Mouse (Mus musculus) olfactory bulb, adult 2 months (tissue): Measurements from ENCODE around the gene Pigl. TPM values are rescaled to one million over a fixed set of nuclear protein-coding genes. Genes with fewer than 3 reads are reported as not detected.
A peak's percentile ranks its signal among the peaks of the same experiment; 100 is the strongest.

Experiments used
- H3K27ac ChIP-seq: fragments of 200-500 bp; 2 replicates; pipeline ENCODE4 v1.5.1; 2012; ENCODE audit warnings: low read depth, low read length; ENCODE audit not compliant: insufficient read depth
- H3K4me1 ChIP-seq: fragments of 200-500 bp; 2 replicates; pipeline ENCODE4 v1.6.1; 2012; ENCODE audit warnings: low read length; ENCODE audit not compliant: control insufficient read depth, insufficient read depth
- H3K4me3 ChIP-seq: fragments of 200-500 bp; 2 replicates; pipeline ENCODE4 v1.5.1; 2012; ENCODE audit warnings: mild to moderate bottlenecking, low read depth, low read length, moderate library complexity; ENCODE audit not compliant: insufficient read depth
- CTCF ChIP-seq: fragments of 200-500 bp; IDR thresholded peaks from 2 replicates; pipeline ENCODE4 v1.5.1; 2012; ENCODE audit warnings: low read depth, mild to moderate bottlenecking, low read length, moderate library complexity; ENCODE audit not compliant: insufficient read depth
- POLR2A ChIP-seq: fragments of 200-500 bp; IDR thresholded peaks from 2 replicates; pipeline ENCODE4 v1.6.1; 2012; ENCODE audit warnings: mild to moderate bottlenecking, low read depth, low read length, moderate library complexity; ENCODE audit not compliant: insufficient read depth
- WGBS: fragments of 180-500 bp; shearing (Covaris S2); methylation state at CpG from one replicate; pipeline ENCODE4 v1.1.7; 2018; 5-methylcytosine and 5-hydroxymethylcytosine counted together
- polyA plus RNA-seq: library from polyadenylated mRNA; stranded (reverse); fragments of >200 nt; gene quantifications from 2 replicates; pipeline ENCODE4 v1.2.4, GENCODE M21; 2012; ENCODE audit warnings: low replicate concordance; ENCODE audit not compliant: missing spikeins, insufficient read depth, insufficient read length

The Pigl gene
- polyA plus RNA-seq, 1 experiment: not detected

GRCm38 (mm10) chr11:62538321-62539088 lies 80.2 kb downstream of the Pigl start:
- whole genome bisulfite sequencing: under 1% methylated on average over 70 of the region's 73 CpGs
- Histone ChIP-seq H3K27ac (0 out of 2 replicates have a peak overlapping the region, but pooled peaks have one; percentile 17), H3K4me1 (peaks cover 7% of the 10 kb centered on the region), H3K4me3 (peak overlapping the region; percentile 74)
- TF ChIP-seq CTCF (no peak), POLR2A (no peak)

- Histone ChIP-seq H3K4me3 (peak within 1 kb of the TSS; percentile 74), H3K27ac (peak within 1 kb of the TSS; percentile 70), H3K4me1 (peaks cover 7% of the 10 kb centered on the region)
- WGBS: 5% methylated on average over 57 of the region's 57 CpGs
- no peak for TF ChIP-seq CTCF
- TF ChIP-seq POLR2A: peak; percentile 72
Observed at GRCm38 (mm10) chr11:62539089-62539890, 81.0 kb downstream of the Pigl start, which contains the start of gene Cenpv. TSS of gene Cenpv (minus strand) at chr11:62539261.

- peaks cover 7% of the 10 kb centered on the region for H3K4me1 ChIP-seq
- WGBS: 89% methylated on average over 7 of the region's 7 CpGs
- no peak overlapping the region for H3K4me3 ChIP-seq
- no peak for TF ChIP-seq POLR2A
- no peak for TF ChIP-seq CTCF
- H3K27ac ChIP-seq: no peak overlapping the region
Observed at GRCm38 (mm10) chr11:62540167-62540566, 81.9 kb downstream of the Pigl start.

- no peak for TF ChIP-seq POLR2A
- TF ChIP-seq CTCF: no peak
- 48% methylated on average over 2 of the region's 2 CpGs for WGBS
- H3K27ac ChIP-seq: no peak overlapping the region
- no peak overlapping the region for H3K4me3 ChIP-seq
- H3K4me1 ChIP-seq: peaks cover 7% of the 10 kb centered on the region
Observed at GRCm38 (mm10) chr11:62540969-62541368, 82.7 kb downstream of the Pigl start.

- TF ChIP-seq CTCF (no peak), POLR2A (no peak)
- Histone ChIP-seq H3K4me3 (no peak overlapping the region), H3K27ac (no peak overlapping the region), H3K4me1 (peaks cover 7% of the 10 kb centered on the region)
- 90% methylated on average over 8 of the region's 8 CpGs for WGBS
Observed at GRCm38 (mm10) chr11:62541581-62541980, 83.3 kb downstream of the Pigl start.

- H3K4me1 ChIP-seq: peaks cover 2% of the 10 kb centered on the region; the same call in 1 of the 2 replicates
- TF ChIP-seq CTCF (no peak), POLR2A (no peak)
- 87% methylated on average over 3 of the region's 3 CpGs for WGBS
- H3K4me3 ChIP-seq: no peak overlapping the region
- no peak overlapping the region for H3K27ac ChIP-seq
Observed at GRCm38 (mm10) chr11:62543991-62544390, 85.7 kb downstream of the Pigl start.

- H3K4me1 ChIP-seq: no peaks in the 10 kb centered on the region; the same call in 1 of the 2 replicates
- no peak overlapping the region for H3K4me3 ChIP-seq
- H3K27ac ChIP-seq: no peak overlapping the region
- no peak for TF ChIP-seq POLR2A
- WGBS: 2% methylated on average over 5 of the region's 5 CpGs
Observed at GRCm38 (mm10) chr11:62549782-62550181, 91.5 kb downstream of the Pigl start.

- WGBS: 1% methylated on average over 11 of the region's 11 CpGs
- H3K27ac ChIP-seq: peak overlapping the region; percentile 100
- TF ChIP-seq CTCF (no peak), POLR2A (no peak)
- H3K4me3 ChIP-seq: peak overlapping the region; percentile 85
- no peaks in the 10 kb centered on the region; the same call in 1 of the 2 replicates for H3K4me1 ChIP-seq
Observed at GRCm38 (mm10) chr11:62550227-62550685, 92.0 kb downstream of the Pigl start.
